Comparison of ENCODE assay signal across 14 mouse cellular contexts in the genomic region with DNA sequence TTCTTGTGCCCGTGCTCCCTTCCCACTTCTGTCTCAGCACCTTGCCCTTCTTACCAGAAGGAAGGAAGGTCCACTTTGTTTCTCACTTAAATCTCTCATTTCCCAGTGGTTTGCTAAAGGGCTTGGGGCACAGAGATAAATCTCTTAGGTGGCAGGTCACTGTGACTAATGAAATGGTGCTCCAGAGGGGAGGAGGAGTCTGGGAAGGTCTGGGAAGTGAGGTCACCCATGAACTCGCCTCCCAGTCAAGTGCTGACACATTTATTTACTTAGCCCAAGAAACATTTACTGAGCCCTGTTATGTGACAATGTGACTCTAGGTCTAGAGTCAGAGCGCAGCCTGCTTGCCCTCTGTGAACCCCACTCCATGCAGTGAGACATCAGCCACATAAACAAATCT. TPM values are rescaled to one million over a fixed set of nuclear protein-coding genes. Genes with fewer than 3 reads are reported as not detected.
A peak's percentile ranks its signal among the peaks of the same experiment; 100 is the strongest.
DNase-seq lines count a peak whose midpoint lies in the region; ATAC-seq lines count a peak whose summit lies in the region.
"Had no signal": no experiment of that assay in that cellular context is flagged by ENCODE, and none has a peak within 500 bp of the region (broad histone marks: within the 10 kb centered on the region; RNA-seq: fewer than 3 reads in every experiment).

No protein-coding gene starts in this region.

- ATAC-seq in intestine, embryonic 14.5 days (replicated peaks; ENCODE audit: low FRiP score, low TSS enrichment, low read depth) = 0 out of 2 replicates have a peak, but pooled peaks have one; percentile 38
- ATAC-seq in megakaryocyte, adult 5-6 weeks (ENCODE audit: poor library complexity, severe bottlenecking) = no peak

- H3K9me3 ChIP-seq in intestine, embryonic 14.5 days (ENCODE audit: control insufficient read depth, low read length) = no peaks in the 10 kb centered on the region
- H3K9me3 ChIP-seq: embryonic facial prominence, embryonic 15.5 days; heart, embryonic 10.5 days; hindbrain, embryonic 15.5 days; neural tube, embryonic 12.5 days had no signal

- H3K36me3 ChIP-seq in intestine, embryonic 14.5 days (ENCODE audit: control insufficient read depth, insufficient read depth, low read length) = no peaks in the 10 kb centered on the region
- H3K36me3 ChIP-seq: embryonic facial prominence, embryonic 15.5 days; heart, embryonic 10.5 days; hindbrain, embryonic 15.5 days; neural tube, embryonic 12.5 days had no signal

- H3K27me3 ChIP-seq in intestine, embryonic 14.5 days (replicated peaks; ENCODE audit: control insufficient read depth, insufficient read depth, low read length) = peaks cover 31% of the 10 kb centered on the region

- no peak overlapping the region for H3K27ac ChIP-seq in intestine, embryonic 14.5 days (ENCODE audit: low read depth)
- H3K27ac ChIP-seq: embryonic facial prominence, embryonic 15.5 days; heart, embryonic 10.5 days; hindbrain, embryonic 15.5 days; neural tube, embryonic 12.5 days had no signal

- H3K4me2 ChIP-seq in intestine, embryonic 14.5 days (ENCODE audit: low read length) = no peak overlapping the region
- H3K4me2 ChIP-seq: embryonic facial prominence, embryonic 15.5 days; hindbrain, embryonic 15.5 days; neural tube, embryonic 12.5 days had no signal

- H3K4me1 ChIP-seq in intestine, embryonic 14.5 days (replicated peaks; ENCODE audit: control insufficient read depth, insufficient read depth, low read length) = no peaks in the 10 kb centered on the region; the same call in 1 of the 2 replicates

- DNase-seq in urinary bladder, postnatal 14 days (ENCODE audit: low spot score) = peak; percentile 50
- no peak for DNase-seq in urinary bladder, postnatal 10 days (ENCODE audit: low spot score)
- no peak for DNase-seq in intestine, embryonic 14.5 days (ENCODE audit: low spot score)
- DNase-seq in kidney, postnatal 4 days = peak; percentile 6 to 32
- DNase-seq in yolk sac, embryonic 10.5 days (ENCODE audit: low spot score) = peak; percentile 62
- DNase-seq in layer of hippocampus, postnatal 10 days (ENCODE audit: low spot score in 2 of 2) = no peak
- no peak for DNase-seq in layer of hippocampus, postnatal 14 days (ENCODE audit: low spot score in 2 of 2)
- DNase-seq: cerebellum, adult 8-10 months; right cerebral cortex, adult 18-20 months had no signal

- no peak overlapping the region for H3K9ac ChIP-seq in intestine, embryonic 14.5 days (ENCODE audit: low read length)
- H3K9ac ChIP-seq: embryonic facial prominence, embryonic 15.5 days; hindbrain, embryonic 15.5 days; neural tube, embryonic 12.5 days had no signal

- no peak overlapping the region for H3K4me3 ChIP-seq in intestine, embryonic 14.5 days (ENCODE audit: low read depth, low read length)
- H3K4me3 ChIP-seq: embryonic facial prominence, embryonic 15.5 days; heart, embryonic 10.5 days; hindbrain, embryonic 15.5 days; neural tube, embryonic 12.5 days had no signal

- WGBS in intestine, embryonic 14.5 days = 2% methylated on average over 3 of the region's 3 CpGs

RNA-seq across cellular contexts. Expression of a gene that starts 2.6 kb away (rescaled TPM):
- polyA plus RNA-seq in intestine, embryonic 14.5 days (2014; fragmentation: Nextera tagmentation; extraction: Ambion mirVana) = 0.48 and 0.69 TPM in 2 replicates
- 10 to 100 TPM; 22.1 to 23.2 TPM for total RNA-seq in layer of hippocampus, postnatal 10 days (2021)
- 10 to 100 TPM; 23.9 to 29.7 TPM for total RNA-seq in layer of hippocampus, postnatal 14 days (2021)
- 0.23 TPM in 1 of 2 replicates, not detected in the other for total RNA-seq in megakaryocyte, adult 5-6 weeks (2015)
- total RNA-seq in megakaryocyte, adult 5-6 weeks (2017) = not detected in 2 replicates

Comparison
In these comparisons a context has a peak if more than half of its experiments do, and no peak if none do; other contexts are left out.
1. DNase-seq: peak in urinary bladder, postnatal 14 days (single experiment), kidney, postnatal 4 days (2 of 2) and yolk sac, embryonic 10.5 days (single experiment); none in urinary bladder, postnatal 10 days (single experiment), intestine, embryonic 14.5 days (single experiment), layer of hippocampus, postnatal 10 days (0 of 2) and layer of hippocampus, postnatal 14 days (0 of 2).
2. RNA of a gene that starts 2.6 kb away (total RNA-seq): 23.9 to 29.7 TPM in layer of hippocampus, postnatal 14 days and 22.1 to 23.2 TPM in layer of hippocampus, postnatal 10 days; 0.23 TPM in megakaryocyte, adult 5-6 weeks; every median in the first group is over 10 times any median in the second.